Mouse (Mus musculus) thymus, adult 18-20 months (tissue): ENCODE measurements around the gene Mgat5.

Experiments
- DNase-seq, 2 experiments: peaks; one replicate each; pipeline ENCODE4 v3.0.0; 2022; ENCODE audit warnings: mixed read lengths in 2 of 2

Mgat5 gene

GRCm38 (mm10) chr1:127262170-127262837, 57.5 kb downstream of the Mgat5 start:
- no peak for DNase-seq

- DNase-seq, result no peak
Measured at GRCm38 (mm10) chr1:127267985-127268384, 63.2 kb downstream of the Mgat5 start.

GRCm38 (mm10) chr1:127269343-127269742, 64.5 kb downstream of the Mgat5 start:
- DNase-seq, result no peak

DNA sequence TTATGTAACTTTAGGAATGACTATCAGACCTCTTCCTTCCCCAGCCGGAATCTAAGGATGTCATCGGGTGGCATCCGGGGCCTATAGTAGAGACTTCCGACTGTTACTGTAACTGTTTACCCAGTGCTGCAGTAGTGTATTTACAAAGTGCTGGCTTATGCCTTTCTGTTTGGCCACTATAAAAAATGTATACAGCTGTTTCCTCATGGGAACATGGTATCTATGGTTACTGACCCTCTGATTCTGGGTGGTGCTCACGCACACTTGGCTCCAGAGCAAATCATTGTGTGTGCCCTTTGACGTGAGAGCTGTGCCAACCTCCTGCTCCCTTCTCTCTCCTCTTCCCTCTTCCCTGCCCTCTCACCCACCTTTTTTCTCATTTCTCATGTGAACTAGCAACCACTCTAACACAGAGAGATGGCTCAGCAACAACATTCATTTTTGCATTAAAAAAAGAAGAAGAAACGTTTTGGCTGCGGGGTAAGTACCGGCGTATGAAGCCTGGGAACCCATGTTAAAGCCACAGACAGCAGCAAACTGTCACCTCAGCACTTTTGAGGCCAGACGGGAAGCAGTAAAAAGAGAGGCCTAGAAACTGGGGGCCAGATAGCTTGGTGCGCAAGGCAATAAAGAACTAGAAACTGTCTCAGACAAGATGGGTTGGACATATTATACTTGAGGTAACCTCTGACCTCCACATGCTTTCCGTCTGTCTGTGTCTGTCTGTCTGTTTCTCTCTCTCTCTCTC, 65.6 kb downstream of the Mgat5 start:
- no peak for DNase-seq

GRCm38 (mm10) chr1:127271156-127271555, 66.3 kb downstream of the Mgat5 start:
- DNase-seq, result no peak

GRCm38 (mm10) chr1:127273363-127273762, 68.5 kb downstream of the Mgat5 start:
- no peak for DNase-seq

- no peak for DNase-seq
Measured at GRCm38 (mm10) chr1:127275572-127276324, 70.9 kb downstream of the Mgat5 start.

GRCm38 (mm10) chr1:127278067-127278466, 73.3 kb downstream of the Mgat5 start:
- no peak for DNase-seq

DNA sequence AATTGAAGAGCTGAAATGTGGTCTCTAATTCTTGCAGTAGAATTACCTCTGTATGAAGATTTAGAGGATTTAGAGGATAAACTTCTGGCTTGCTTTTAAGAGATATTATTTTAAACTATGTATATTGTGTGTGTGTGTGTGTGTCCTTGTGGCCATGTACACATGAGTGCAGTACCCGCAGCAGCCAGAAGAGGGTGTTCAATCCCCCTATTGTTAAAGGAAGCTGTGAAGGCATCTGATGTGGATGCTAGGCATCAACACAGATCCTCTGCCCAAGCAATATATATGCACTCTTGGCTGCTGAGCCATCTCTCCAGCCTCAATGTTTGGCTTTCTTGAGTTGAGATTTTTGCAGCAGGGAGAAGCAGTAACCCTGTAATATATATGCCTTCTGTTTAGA, 75.4 kb downstream of the Mgat5 start:
- no peak for DNase-seq

DNA sequence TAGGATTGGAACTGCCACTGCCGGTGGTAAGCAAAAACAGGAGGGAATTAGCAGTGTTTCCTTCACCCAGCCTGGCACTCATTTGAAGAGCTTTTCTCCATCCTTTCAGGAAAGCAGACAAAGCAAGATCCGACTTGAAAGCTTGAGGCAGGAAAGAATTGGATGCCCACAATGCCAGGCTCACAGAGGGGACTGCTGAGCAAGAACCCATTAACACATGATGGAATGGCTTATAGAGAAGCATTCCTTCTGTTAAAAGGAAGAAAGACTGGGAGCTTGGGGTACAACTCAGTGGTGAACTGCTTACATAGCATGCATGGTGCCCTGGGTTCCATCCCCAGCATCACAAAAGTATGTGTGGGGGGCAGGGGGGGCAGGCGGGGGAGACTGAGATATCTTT, 80.2 kb downstream of the Mgat5 start:
- no peak for DNase-seq

DNA sequence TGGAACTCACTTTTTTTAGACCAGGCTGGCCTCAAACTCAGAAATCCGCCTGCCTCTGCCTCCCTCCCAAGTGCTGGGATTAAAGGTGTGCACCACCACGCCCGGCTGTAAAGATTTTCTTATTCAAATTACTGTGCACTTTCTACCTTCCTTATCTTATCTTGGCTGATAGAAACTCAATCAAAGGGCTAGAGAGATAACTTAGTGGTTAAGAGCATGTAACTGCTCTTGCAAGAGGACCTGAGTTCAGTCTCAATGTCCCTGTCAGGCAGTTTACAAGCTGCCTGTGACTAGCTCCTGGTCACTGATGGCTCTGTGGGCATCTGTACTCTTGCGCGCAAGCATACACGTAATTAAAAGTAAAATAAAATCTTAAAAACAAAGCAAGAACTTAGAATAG, 82.7 kb downstream of the Mgat5 start:
- DNase-seq, result no peak

DNA sequence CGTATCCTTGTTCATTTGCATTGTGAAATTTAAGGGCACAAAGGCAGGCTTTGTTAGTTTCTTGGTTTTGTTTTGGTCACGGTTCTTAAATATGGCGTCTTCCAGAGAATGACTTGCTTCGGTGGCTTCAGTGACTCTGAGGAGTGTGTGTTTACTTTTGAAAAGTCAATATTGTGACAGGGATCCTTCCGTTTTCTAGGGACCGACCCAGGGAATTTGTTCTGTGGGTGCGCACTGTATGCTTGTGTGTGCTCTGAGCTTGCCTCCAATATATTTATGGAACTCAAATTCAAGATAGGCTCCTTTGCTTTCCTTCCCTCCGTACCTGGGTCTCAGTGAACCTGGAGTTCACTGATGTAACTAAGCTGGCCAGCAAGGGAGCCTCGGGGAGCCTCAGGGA, 86.1 kb downstream of the Mgat5 start:
- DNase-seq, result no peak

DNA sequence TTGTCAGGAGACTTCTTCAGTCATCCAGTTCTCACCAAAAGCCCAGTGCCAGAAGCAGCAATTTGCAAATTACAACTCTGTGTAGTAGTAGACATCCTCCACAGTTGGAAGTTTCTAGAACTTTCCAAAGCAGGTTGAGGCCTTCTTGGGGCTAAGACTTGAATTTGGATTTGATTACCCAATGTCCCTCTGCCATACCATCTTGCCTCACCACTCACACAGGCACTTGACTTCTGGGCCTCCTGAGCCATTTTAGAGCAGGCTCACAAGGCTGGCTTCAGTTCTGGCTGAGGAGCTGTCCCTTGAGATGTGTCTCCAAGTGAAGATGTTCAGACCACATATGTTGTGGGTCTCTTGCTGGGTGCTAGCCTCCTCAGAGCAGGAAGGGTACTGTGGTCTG, 86.9 kb downstream of the Mgat5 start:
- no peak for DNase-seq

- no peak for DNase-seq
Measured at GRCm38 (mm10) chr1:127293286-127293685, 88.5 kb downstream of the Mgat5 start.

DNA sequence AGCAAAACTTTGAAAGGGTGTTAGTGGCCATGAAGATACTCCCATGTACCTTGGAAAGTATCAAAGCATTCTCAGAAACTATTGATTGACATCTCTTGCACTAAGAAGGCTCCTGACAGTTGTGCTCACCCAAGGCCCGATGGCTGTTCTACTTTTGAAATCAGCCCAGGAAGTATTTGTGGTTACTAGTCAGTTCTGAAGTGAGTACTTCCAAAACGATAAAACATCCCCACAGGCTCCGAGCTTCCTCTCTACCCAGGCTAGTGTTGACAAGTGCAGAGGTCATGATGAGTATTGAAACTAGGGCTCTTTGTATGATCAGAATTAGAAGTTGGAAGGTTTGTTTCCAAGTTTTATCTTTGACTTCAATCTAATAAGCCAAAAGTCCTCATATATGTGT, 92.0 kb downstream of the Mgat5 start:
- no peak for DNase-seq

DNA sequence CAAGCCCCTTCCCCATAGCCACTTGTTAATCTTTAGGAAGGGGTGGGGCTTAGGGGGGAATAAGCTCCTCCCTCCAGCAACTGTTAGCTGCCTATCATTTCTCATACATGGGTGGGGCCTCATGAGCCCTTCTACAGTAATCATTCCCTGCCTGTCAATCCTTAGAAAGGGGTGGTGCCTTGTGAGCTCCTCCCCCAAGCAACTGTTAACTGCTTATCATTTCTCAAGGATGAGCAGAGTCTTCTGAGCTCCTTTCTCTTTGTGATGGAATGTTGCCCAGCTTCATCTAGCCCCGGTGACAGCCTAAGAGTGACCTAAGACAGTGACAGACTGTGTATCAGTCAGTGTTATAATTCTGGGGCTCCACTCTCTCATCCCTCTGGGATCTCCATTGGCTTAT, 95.0 kb downstream of the Mgat5 start:
- DNase-seq, result no peak

DNA sequence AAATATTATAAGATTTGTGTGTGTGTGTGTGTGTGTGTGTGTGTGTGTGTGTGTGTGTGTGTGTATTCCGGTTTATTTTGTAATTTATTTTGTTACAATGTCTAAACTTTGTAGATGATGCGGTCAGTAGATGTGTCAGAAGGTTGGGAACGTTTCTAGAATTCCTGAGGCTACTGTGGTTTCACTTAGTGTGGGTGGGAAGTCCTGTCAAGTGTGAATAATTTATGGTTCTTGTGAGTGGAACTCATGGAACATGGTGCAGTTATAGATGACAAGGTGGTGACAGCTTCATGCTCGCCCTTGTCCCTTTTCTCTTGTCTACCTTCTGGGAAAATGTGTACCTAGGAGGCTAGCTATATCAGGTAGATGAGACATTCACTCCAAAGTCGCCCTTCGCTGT, 96.2 kb downstream of the Mgat5 start:
- no peak for DNase-seq

DNA sequence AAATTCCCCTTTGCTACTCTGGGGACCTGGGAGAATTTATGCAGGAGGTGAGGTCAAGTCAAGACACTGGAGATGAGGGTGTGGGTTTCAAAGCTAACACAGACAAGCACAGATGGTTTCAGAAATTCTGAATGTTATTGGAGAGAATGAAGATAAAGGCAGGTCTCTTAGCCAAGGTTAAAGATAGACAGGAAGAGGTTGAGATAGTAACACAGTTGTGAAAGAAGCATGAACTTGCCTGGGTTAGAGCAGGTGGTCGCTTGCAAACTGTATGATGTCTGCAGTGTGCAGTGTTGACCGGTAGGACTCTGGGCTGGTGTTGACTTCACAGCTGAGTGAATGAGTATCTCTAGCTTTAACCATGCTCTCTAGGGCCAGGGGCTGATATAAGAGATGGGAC, 97.8 kb downstream of the Mgat5 start:
- DNase-seq, result peak in 1 of 2 experiments; percentile 41

DNA sequence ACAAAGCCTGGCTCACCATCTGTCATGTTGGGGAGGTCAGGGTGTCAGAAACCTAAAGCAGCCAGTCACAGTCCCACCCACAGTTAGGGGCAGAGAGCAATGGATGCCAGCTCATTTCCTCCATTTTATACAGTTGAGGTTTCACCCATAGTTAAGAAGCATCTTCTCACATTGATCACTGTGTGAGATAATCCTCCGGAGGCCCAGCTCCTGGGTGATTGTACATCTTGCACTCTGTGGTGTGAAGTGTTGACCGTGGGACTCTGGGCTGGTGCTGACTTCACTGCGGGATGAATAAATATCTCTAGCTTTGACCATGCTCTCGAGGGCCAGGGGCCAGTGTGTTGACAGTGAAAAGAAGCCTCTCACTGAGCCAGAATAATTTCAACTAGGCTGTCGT, 99.0 kb downstream of the Mgat5 start:
- no peak for DNase-seq

DNA sequence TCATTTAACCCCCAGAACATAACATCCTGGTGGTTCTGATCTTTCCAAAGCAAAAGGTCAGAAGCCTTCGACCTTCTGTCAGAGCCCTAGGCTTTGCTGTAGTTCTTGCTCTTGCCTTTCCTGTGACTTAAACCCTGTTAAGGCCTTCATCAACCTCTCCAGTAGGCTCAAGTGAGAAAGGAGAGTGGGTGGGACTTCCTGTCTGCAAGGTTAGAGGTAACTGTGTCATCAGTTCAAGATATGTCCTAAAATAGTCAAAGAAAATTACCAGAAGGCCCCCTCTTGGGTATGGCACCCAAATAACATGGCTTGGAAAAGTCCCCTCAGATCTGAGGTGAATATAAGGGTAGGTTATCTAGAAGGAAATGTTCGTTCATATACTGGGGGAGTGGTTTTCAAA, 99.5 kb downstream of the Mgat5 start:
- DNase-seq, result no peak

- DNase-seq, result no peak
Measured at GRCm38 (mm10) chr1:127305582-127305981, 100.8 kb downstream of the Mgat5 start.

GRCm38 (mm10) chr1:127306024-127306771, 101.4 kb downstream of the Mgat5 start:
- DNase-seq, result no peak

GRCm38 (mm10) chr1:127307361-127307760, 102.5 kb downstream of the Mgat5 start:
- DNase-seq, result no peak
